Mouse (Mus musculus) adrenal gland, postnatal 36 days (tissue): ENCODE measurements around the gene Fat1. TPM values are rescaled to one million over a fixed set of nuclear protein-coding genes. Genes with fewer than 3 reads are reported as not detected.

Source experiments
- DNase-seq, 2 experiments: peaks; one replicate each; pipeline ENCODE4 v3.0.0; 2021; ENCODE audit warnings: mixed read lengths in 1 of 2
- long read RNA-seq, 2 experiments: library from polyadenylated mRNA; stranded (forward); transcript quantifications; one replicate each; pipeline ENCODE4 v2.0.0; 2021; ENCODE audit warnings: borderline sequencing depth in 2 of 2
- total RNA-seq, 2 experiments: library from RNA; stranded (reverse); gene quantifications; 2 replicates each; pipeline ENCODE4 v1.2.3; 2021

The Fat1 gene
- 100 to 1,000 TPM in 1 of 2 experiments, 10 to 100 TPM in 1; 79.2 to 110 TPM for total RNA-seq
- long read RNA-seq, experiment 1, result 0 reads
- long read RNA-seq, experiment 2, partial matches to known transcripts, result 1 of 3 reads
- long read RNA-seq, experiment 2, other reads (novel, unspliced or antisense), result 2 of 3 reads

GRCm38 (mm10) chr8:44934850-44935497 lies at the start of gene Fat1:
Gene Fat1, plus strand, starts transcription at chr8:44935447.
- DNase-seq, result peak; percentile 94 to 95

DNA sequence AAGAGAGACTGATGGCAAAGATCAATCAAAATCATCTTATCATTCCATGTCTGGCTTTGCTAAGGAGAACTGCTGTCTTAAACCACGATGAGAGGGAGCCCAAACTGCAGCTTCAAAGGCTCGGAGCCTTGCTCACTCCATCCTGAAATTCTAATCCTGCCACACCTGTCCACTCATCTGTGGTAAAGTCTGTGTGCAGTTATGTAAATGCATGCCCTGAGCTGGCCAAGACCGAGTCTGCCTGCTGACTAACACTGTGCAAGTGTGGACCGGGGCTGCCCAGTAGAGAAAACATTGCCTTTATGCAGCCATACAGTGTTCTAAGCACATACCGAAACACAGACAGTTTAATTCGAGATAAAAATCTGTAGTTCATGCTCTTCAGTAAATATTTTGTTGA lies 40.6 kb upstream of the Fat1 start:
- DNase-seq, result no peak

DNA sequence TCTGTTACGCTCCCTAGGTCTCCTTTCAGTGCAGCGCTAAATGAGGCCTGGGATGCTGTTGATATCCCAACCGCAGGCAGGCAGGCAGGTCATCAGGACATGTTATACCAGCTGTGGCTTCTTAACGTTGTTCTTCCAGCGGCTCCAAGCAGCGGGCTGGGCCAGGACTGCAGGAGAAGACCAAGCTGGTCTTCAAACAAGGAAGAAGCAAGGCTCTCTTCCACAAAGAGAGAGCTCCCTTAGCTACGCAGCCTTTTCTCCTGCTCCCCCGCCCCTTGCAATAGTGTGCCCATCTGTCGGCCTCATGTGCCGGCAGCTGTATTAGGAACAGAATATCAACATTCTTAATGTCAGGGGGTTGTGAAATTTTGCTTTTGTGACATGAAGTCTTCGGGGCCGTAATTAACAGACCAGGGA lies 35.7 kb upstream of the Fat1 start:
- DNase-seq, result no peak

DNA sequence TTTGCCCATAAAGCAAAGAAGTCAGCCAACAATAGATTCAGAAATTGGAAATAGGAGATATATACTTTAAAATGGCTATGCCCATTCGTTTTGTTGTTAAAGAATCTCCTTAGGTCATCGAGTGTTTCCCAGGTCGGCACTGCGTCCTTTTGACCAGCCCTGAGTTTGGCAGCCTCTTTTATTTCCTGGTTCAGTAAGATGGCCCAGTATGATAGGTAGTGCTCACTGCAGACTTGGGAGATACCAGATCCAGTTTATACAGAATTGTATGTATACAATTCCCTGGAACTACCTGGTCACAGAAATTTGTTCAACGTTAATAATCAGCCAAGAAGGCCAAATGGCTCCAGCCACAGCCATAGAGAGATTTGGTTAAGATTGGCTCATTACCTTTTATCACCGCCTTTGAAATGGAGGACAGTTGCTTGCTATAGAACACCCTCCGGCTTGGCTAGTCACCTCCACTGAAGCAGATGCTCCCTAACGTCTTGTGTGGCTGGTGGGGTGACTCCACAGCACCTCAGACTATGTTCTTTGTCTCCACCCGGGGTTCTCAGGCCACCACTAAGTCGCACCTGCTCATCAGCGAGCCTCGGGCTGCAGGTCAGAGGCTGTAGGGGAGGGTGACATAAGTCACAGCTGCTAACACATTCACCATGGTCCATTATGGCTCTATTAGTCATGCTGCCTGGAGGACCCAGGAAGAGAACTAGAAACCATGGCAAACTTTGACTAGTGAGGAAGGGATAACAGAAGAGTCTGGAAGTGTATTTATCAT lies 23.9 kb upstream of the Fat1 start:
- DNase-seq, result no peak

GRCm38 (mm10) chr8:44919487-44920082 lies 15.7 kb upstream of the Fat1 start:
- no peak for DNase-seq

DNA sequence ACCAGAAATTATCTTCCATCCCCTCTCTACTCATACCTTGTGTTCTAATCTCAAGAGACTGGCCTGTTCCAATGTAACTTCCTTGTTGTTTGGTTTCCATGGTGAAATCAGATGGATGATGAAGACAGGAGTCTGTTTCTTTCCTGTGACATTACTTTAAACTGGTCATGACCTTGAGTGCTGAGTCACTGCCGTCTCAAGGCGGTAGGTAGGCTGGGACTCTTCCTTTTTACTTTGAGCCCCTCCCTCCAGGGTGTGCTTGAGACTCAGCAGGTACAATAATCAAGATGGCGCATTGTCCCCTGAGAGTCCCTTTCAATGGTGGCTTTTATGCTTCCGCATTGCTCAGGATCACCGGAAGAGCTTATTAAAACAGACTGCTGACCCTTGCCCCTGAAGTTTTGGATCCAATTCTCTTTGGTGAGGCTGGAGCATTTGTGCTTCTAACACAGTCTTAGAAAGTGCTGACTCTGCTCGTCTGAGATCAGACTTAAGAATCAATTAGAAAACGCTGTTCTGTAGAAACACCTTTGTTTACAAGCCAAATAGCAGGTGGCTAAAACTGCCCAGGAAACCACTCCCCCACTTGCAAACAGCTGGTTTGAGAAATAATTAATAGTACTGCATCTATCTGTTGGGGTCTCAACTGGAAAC lies 14.7 kb upstream of the Fat1 start:
- DNase-seq, result no peak

DNA sequence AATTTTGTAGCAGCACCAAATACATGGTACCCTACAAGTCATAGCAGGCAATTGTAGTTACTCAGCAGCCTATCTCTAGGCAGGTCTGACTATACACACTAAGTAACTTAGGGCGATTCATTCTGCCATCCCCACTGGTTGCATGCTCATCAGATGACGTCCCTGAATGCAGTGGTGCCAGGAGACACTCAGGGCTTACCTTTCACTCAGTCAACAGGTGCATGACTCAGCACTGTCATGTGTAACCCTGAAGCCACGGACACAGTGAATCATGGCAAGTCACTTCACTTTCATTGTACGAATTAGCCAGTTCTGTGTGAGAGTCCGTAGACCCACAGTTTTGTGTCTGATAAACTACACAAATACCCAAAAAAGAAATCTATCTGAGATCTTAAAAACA lies 10.3 kb upstream of the Fat1 start:
- DNase-seq, result no peak

GRCm38 (mm10) chr8:44930058-44930457 lies 5.2 kb upstream of the Fat1 start:
- DNase-seq, result no peak

- no peak for DNase-seq
These were observed 2.5 kb upstream of the Fat1 start for GRCm38 (mm10) chr8:44932546-44933342.

GRCm38 (mm10) chr8:44933478-44933877 lies 1.8 kb upstream of the Fat1 start:
- DNase-seq, result peak; percentile 26 to 32

GRCm38 (mm10) chr8:44934416-44934815 lies 831 bp upstream of the Fat1 start:
- DNase-seq, result peak; percentile 16 to 20

- peak; percentile 91 for DNase-seq
These were observed 494 bp downstream of the Fat1 start for GRCm38 (mm10) chr8:44935741-44936140.

DNA sequence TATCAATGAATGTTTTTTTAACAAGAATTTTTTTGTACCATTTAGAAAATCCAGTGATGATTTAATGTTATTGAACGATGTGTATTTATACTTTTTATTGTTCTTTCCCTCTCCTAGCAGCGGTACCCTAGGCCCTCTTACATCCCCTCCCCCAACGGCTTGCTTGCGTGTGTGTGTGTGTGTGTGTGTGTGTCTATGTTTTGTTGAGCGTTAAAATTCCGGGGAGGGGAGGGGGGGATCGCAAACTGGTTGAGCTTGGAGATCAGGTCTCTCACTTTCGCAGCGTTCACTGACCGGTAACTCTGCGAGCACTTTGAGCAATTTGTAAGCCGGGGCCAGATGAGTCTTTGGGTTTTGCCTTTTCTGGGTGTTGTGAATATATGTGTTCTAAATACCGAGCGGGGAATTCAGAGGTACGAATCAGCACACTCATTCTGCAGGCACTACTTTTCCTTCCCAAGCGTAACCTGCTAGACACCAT lies 1.3 kb downstream of the Fat1 start:
- peak in 1 of 2 experiments; percentile 3 for DNase-seq

DNA sequence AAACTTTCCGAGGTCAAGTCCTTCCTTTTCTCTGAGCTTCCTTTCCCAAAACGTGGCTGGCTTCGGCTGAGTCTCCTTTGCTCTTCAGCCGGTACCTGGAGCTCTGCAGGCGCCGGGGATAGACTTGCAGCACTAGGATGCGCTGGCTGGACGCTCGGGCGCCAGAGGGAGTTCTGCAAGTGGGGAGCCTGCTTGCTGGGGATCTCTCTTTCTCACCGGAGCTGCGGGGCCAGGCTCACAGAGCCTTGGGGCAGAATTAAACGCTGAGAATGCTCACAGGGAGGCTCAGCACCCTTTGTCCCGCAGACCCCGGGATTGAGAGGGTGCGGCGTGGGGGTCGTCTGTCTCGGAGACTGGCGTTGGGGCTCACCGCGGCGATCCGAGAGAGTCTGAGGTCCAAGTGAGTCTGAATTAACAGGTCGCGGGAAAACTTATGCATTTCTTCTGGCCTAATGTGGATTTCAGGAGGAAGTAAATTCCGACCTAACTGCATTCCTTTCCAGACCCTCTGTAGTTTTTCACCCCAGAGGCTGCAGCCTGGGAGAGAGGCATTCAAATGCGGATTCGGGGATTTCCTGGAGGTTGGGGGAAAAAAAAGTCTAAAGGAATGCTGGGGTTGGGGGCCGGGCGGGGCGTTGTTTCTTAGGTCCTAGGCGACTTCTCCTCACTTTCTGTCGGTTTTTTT lies 2.0 kb downstream of the Fat1 start:
- peak; percentile 79 to 83 for DNase-seq

DNA sequence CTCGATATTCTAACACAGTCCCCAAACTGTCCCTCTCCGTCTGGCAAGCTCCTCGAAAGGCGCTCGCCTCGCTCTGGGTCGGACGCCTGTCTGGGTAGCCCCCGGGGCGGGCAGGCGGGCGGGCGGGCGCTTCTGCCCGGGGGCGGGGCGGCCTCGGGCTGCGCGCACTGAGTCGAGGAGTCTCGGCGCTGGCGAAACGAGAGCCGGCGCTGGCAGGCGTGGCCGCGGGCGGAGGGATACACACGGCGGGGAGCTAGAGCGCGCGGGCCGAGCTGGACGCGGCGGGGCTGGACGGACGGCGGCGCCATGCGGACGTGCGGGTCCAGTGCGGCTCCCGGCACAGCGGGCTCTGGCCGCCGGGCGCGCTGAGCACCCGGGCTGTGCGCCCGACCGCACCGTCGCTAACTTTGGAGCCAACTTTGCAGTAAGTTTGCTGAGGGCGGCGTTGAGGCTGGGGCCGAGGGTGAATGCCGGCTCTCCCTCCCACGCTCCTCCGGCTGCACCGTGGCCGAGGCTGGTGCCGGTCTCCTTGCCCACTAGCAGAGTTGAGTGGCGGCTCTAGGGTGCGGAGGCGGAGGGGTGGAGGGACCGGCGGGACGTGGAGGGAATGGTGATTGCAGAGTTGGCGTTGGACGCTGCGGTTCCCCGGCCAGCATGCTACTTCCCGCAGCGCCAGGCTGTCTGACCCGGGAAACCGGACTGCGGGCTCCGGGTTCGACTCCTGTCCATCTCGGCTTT lies 2.8 kb downstream of the Fat1 start:
- DNase-seq, result peak; percentile 97

DNA sequence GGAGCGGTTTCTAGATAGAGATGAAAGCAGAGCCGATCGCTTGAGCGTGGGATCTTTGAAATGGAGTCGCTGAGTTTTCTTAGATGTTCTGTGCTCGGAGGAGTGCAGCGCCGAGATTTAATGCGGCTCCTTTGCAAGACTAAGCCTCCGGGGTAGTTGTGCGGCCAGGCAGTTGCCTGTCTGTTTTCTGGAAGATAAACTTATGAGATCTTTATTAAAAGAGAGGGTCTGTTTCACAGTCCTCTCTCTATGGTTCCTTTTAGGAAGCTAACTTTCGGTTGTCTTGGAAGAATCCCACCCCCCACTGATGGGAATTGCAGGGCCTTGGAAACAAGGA lies 3.4 kb downstream of the Fat1 start:
- no peak for DNase-seq

- DNase-seq, result no peak
These were observed 10.3 kb downstream of the Fat1 start for GRCm38 (mm10) chr8:44945577-44945976.

DNA sequence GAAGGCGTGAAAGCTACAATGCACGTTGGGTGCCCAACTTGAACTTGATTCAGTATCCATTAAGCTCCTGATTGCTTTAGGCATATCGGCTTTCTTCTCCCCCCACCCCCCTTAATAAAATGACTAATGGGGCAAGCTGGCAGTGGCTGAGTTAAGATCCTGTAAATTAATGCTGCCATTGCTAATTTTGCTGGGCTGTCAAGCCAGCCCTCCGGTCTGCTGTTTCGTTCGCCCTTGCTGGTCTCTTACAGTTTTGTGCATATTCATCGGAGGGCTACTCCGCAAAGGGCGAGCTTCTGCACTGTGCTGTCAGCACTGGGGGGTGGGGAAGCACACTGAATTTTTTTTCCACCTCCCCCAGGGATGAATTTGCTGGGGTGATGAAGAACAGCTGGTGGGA lies 13.3 kb downstream of the Fat1 start:
- no peak for DNase-seq

- no peak for DNase-seq
These were observed 25.2 kb downstream of the Fat1 start for GRCm38 (mm10) chr8:44960455-44960854.

DNA sequence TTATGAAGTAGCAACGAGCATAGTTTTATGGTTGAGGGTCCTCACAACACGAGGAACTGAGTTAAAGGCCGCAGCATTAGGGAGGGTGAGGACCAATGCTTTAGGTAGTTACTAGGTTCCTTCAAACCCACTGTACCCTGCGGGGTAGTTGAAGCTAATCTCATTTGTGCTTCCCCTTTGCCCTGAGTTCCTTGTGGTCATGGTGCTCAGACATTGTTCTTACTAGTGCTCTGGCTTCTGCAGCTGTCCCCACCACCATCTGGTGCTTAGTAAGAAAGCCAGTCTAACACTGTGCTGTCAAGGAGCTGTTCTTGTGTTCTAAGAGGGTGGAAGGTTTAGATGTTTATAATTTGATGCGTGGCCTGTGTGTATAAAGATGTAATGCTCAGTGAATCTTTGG lies 25.7 kb downstream of the Fat1 start:
- no peak for DNase-seq
